Mouse (Mus musculus) midbrain, embryonic 15.5 days (tissue): Measurements from ENCODE around the gene Pcx. TPM values are rescaled to one million over a fixed set of nuclear protein-coding genes. Genes with fewer than 3 reads are reported as not detected.
A peak's percentile ranks its signal among the peaks of the same experiment; 100 is the strongest.

Experiments used
- ATAC-seq: fragments of 200-750 bp; cut with Nextera tagmentation; replicated peaks from 2 replicates; pipeline ENCODE4 v1.8.0; 2017; ENCODE audit warnings: moderate TSS enrichment
- H3K27ac ChIP-seq: fragments of 300-500 bp; sonication (generic); 2 replicates; pipeline ENCODE4 v1.5.1; 2015; ENCODE audit warnings: mild to moderate bottlenecking, inconsistent platforms
- H3K27me3 ChIP-seq: fragments of 300-500 bp; sonication (generic); replicated peaks from 2 replicates; pipeline ENCODE4 v1.6.1; 2015; ENCODE audit warnings: inconsistent platforms
- H3K36me3 ChIP-seq: fragments of 300-500 bp; sonication (generic); replicated peaks from 2 replicates; pipeline ENCODE4 v1.6.1; 2015; ENCODE audit warnings: inconsistent platforms
- H3K4me1 ChIP-seq: fragments of 300-500 bp; sonication (generic); 2 replicates; pipeline ENCODE4 v1.6.1; 2015; ENCODE audit warnings: inconsistent platforms
- H3K4me2 ChIP-seq: fragments of 300-500 bp; sonication (generic); 2 replicates; pipeline ENCODE4 v1.6.1; 2015; ENCODE audit warnings: inconsistent platforms, mild to moderate bottlenecking, moderate library complexity
- H3K4me3 ChIP-seq: fragments of 300-500 bp; sonication (generic); 2 replicates; pipeline ENCODE4 v1.5.1; 2015; ENCODE audit warnings: mild to moderate bottlenecking, inconsistent platforms
- H3K9ac ChIP-seq: fragments of 300-500 bp; sonication (generic); 2 replicates; pipeline ENCODE4 v1.6.1; 2015; ENCODE audit warnings: mild to moderate bottlenecking, inconsistent platforms
- H3K9me3 ChIP-seq: fragments of 300-500 bp; sonication (generic); 2 replicates; pipeline ENCODE4 v1.6.1; 2016; ENCODE audit warnings: inconsistent platforms
- WGBS: fragments of 180-500 bp; shearing (Covaris S2); methylation state at CpG from one replicate; pipeline ENCODE4 v1.1.7; 2015; ENCODE audit warnings: mixed read lengths; 5-methylcytosine and 5-hydroxymethylcytosine counted together
- polyA plus RNA-seq: library from polyadenylated mRNA; unstranded; fragments of >200 nt; fragmentation: Nextera tagmentation; extraction: Ambion mirVana; gene quantifications from 2 replicates; pipeline ENCODE4 v1.2.1, GENCODE M21; 2015

Gene Pcx
- polyA plus RNA-seq, 1 experiment from 2014 or later, result 26.6 TPM

DNA sequence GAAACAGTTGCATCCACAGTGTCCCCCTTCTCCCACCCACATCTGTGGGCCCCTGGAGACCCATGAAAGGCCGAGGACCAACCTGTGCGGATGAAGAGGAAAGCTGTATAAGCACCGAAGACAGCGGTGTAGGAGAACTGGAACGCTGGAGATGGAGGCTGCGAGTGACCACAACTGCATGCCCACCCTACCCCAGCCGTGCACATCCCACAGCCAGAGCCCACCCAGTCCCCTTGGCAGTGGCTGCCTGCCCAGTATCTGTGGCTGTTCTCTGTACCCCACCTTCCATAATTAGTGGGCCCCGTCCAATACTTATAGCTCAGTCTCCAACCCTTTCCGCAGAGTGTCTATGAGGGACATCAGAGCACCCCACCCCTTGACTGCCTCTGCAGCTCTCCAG lies 113.1 kb downstream of the Pcx start:
- no peak for ATAC-seq
- 97% methylated on average over 9 of the region's 9 CpGs for whole genome bisulfite sequencing
- no peak overlapping the region for H3K9ac ChIP-seq

DNA sequence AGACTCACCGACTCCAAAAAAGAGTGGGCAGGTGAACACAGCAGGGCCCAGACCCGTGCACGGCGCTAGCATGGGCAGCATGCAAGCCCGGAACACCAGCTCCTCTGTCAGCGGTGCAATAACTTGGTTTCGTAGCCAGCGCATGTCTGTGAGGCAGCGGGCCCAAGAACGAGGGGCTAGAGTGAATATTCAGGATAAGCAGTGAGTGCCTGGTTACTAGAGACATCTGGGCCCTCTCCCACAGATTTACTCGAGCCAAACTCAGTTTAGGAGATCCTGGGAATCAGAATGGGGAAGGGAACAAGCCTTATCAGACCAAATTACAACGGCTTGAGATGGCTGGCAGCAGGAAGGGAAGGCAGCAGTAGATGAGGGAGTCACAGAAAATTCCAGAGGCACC lies 113.7 kb downstream of the Pcx start:
- ATAC-seq, result no peak
- Histone ChIP-seq H3K27me3 (no peaks in the 10 kb centered on the region), H3K36me3 (peaks cover 17% of the 10 kb centered on the region), H3K9me3 (no peaks in the 10 kb centered on the region), H3K4me1 (peaks cover 39% of the 10 kb centered on the region), H3K4me2 (0 out of 2 replicates have a peak overlapping the region, but pooled peaks have one; percentile 95), H3K9ac (peak overlapping the region; percentile 82), H3K27ac (no peak overlapping the region), H3K4me3 (peak overlapping the region; percentile 82; the same call in 1 of the 2 replicates)
- WGBS, result 95% methylated on average over 12 of the region's 12 CpGs

More for the DNA sequence above, 113.1 kb downstream of the Pcx start:
- H3K4me1 ChIP-seq, result peaks cover 33% of the 10 kb centered on the region
- no peak overlapping the region for H3K4me3 ChIP-seq
- H3K27ac ChIP-seq, result no peak overlapping the region
- no peak overlapping the region for H3K4me2 ChIP-seq
- H3K36me3 ChIP-seq, result peaks cover 17% of the 10 kb centered on the region
- no peaks in the 10 kb centered on the region for H3K27me3 ChIP-seq
- no peaks in the 10 kb centered on the region for H3K9me3 ChIP-seq

DNA sequence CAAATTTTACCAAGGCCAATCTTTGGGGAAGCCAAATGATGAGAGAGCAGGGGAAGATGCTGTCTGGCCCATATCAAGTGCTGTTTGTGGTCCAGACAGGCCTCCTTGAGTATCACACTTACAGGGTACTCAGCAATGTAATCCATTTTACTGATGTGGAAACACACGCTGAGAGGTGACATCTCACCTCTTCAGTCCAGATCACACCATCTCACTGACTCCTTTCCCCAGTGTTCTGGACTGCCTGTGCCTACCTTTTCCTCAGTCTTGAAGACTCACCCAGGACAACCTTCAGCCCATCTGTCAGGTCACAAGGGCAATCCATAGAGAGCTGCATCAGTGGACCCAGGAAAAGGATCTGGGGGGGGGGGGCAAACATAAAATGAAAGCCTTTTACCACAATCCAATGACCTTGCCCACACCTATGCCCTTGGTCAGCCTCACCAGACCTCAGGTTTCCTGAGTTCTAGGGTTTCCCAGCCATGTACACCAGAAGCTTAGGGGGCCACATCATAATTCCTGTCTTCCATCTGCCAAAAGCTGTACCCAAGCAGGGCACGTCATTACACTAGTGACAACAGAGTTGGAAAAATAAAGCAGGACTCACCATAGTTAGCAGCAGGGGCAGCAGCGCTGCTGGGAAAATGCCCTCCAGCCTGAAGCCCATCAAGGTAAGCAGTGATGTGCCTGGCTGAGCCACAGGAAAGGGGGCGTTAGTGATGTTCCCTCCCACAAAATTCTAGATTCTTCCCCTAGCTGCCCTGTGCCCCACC lies 114.3 kb downstream of the Pcx start:
- 24% methylated on average over 4 of the region's 4 CpGs for WGBS
- H3K9ac ChIP-seq, result peak overlapping the region; percentile 82
- peaks cover 43% of the 10 kb centered on the region for H3K4me1 ChIP-seq
- no peaks in the 10 kb centered on the region for H3K9me3 ChIP-seq
- peaks cover 17% of the 10 kb centered on the region for H3K36me3 ChIP-seq
- ATAC-seq, result peak; percentile 4; the same call in 1 of the 2 replicates
- H3K4me3 ChIP-seq, result peak overlapping the region; percentile 82
- no peaks in the 10 kb centered on the region for H3K27me3 ChIP-seq
- H3K4me2 ChIP-seq, result peak overlapping the region; percentile 95
- H3K27ac ChIP-seq, result peak overlapping the region; percentile 92

DNA sequence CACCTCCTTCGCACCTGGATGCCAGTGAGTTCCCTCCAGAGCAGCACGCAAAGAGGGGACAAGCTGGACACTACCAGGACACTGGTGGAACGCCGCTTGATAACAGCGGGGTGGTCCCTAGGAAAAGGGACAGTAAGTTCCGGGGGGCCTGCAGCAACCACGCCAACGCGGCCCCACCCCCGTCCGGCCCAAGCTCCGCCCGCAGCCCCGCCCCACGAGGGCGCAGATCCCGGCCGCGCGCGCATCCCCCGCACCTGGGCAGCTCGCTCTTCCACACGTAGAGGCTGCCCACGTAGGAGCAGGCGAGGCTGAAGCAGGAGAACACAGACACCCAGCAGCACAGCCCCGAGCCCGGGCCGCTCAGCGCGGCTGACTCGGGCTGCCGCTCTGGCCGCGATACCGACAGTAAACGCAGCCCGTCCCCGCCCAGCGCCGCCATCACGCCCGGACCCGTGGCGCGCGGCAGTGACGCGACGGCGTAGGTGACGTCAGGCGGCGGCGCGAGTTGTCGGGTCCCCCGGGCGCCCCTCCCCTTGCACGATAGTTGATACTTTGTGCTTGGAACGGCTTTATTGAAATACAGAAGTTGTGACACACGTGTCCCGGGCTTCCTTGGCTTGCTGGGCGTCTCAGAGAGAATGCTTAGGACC lies 115.0 kb downstream of the Pcx start, which contains the start of gene Rce1:
Gene Rce1, minus strand, starts transcription at position 463 of the 650 bp plus-strand sequence.
- under 1% methylated on average over 64 of the region's 64 CpGs for WGBS
- peaks cover 17% of the 10 kb centered on the region for H3K36me3 ChIP-seq
- peak within 1 kb of the TSS; percentile 82 for H3K9ac ChIP-seq
- no peaks in the 10 kb centered on the region for H3K27me3 ChIP-seq
- H3K27ac ChIP-seq, result peak within 1 kb of the TSS; percentile 92
- no peaks in the 10 kb centered on the region for H3K9me3 ChIP-seq
- peak within 1 kb of the TSS; percentile 82 for H3K4me3 ChIP-seq
- peak; percentile 89 for ATAC-seq
- peaks cover 43% of the 10 kb centered on the region for H3K4me1 ChIP-seq
- peak within 1 kb of the TSS; percentile 95 for H3K4me2 ChIP-seq

DNA sequence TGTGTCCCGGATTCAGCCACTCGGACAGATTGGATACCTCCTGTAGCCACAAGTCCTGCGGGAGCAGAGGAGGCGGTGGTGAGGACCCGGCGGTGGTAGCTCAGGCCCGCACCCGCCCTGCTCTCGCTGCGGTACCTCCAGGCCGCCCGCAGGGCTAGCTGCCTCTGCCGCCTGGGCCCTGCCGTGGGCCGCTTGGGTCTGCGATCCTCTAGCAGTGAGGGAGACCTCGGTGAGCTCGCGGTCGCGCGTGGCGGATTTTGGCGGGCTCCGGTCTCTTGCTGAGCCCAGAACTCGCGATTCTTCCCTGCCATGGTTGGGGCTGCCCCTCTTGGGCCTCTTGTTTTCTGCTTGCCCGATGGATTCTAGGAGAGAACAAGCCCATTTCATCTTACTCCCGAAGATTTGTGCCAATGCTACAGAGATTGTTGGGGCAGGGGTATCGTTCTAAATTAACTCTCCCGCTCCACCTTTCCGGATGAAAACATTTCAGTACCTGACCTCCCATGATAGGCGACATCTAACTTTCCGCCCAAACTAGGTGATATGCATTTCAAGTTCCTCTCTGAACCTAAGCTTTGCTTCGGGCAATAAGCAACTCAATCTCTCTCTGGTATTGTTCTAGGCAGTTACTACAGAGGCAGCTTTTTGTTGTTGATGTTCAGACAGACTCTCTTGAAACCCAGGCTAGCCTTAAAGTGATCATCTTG lies 115.7 kb downstream of the Pcx start:
- peak overlapping the region; percentile 95 for H3K4me2 ChIP-seq
- peak overlapping the region; percentile 82 for H3K4me3 ChIP-seq
- peaks cover 17% of the 10 kb centered on the region for H3K36me3 ChIP-seq
- peak overlapping the region; percentile 82 for H3K9ac ChIP-seq
- ATAC-seq, result peak; percentile 62
- WGBS, result 2% methylated on average over 35 of the region's 35 CpGs
- peaks cover 43% of the 10 kb centered on the region for H3K4me1 ChIP-seq
- H3K27me3 ChIP-seq, result no peaks in the 10 kb centered on the region
- peak overlapping the region; percentile 92 for H3K27ac ChIP-seq
- no peaks in the 10 kb centered on the region for H3K9me3 ChIP-seq

DNA sequence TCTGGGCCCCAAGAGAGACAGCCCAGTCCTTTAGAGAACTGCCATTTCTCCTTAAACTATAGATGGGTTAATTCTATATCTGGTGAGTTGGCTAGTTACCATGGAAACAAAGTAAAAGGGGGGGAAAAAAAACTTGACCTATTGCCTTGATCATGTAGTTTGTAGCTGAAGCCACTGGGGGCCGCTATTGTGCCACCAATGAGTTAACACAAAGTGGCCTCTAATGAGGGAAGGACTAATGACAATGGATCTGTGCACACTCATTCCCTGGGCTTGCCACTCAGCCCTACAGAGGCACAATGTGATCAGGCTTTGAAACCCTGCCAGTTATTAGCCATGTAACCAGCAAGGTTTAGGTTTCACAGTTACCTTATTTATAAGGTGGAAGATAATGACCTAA lies 118.5 kb downstream of the Pcx start:
- no peaks in the 10 kb centered on the region for H3K27me3 ChIP-seq
- H3K4me3 ChIP-seq, result no peak overlapping the region
- peak overlapping the region; percentile 41 for H3K9ac ChIP-seq
- no peak overlapping the region for H3K4me2 ChIP-seq
- H3K27ac ChIP-seq, result peak overlapping the region; percentile 68
- H3K9me3 ChIP-seq, result no peaks in the 10 kb centered on the region
- no peak for ATAC-seq
- H3K4me1 ChIP-seq, result peaks cover 43% of the 10 kb centered on the region
- H3K36me3 ChIP-seq, result 0 out of 2 replicates have a peak, but pooled peaks cover 3% of the 10 kb centered on the region
- WGBS, result 0% methylated on average over 1 of the region's 1 CpGs

DNA sequence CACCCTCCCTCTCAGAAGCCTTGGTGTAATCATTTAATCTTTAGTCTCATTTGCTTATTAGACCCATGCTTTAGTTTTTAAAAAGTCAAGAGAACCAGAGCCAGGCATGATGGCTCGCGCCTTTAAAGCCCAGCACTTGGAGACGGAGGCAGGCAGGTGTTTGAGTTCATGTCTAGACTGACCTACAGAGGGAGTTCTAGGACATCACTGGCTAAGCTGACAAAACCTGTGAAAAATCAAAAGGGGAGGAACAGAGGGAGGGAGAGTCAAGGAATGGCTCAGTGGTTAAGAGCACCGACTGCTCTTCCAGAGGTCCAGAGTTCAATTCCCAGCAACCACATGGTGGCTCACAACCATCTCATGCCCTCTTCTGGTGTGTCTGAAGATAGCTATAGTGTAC lies 125.7 kb downstream of the Pcx start:
- H3K27ac ChIP-seq, result no peak overlapping the region
- ATAC-seq, result no peak
- no peaks in the 10 kb centered on the region for H3K27me3 ChIP-seq
- no peaks in the 10 kb centered on the region for H3K9me3 ChIP-seq
- WGBS, result 66% methylated on average over 4 of the region's 4 CpGs
- H3K36me3 ChIP-seq, result no peaks in the 10 kb centered on the region
- H3K9ac ChIP-seq, result no peak overlapping the region
- H3K4me3 ChIP-seq, result no peak overlapping the region
- H3K4me1 ChIP-seq, result no peaks in the 10 kb centered on the region
- no peak overlapping the region for H3K4me2 ChIP-seq

DNA sequence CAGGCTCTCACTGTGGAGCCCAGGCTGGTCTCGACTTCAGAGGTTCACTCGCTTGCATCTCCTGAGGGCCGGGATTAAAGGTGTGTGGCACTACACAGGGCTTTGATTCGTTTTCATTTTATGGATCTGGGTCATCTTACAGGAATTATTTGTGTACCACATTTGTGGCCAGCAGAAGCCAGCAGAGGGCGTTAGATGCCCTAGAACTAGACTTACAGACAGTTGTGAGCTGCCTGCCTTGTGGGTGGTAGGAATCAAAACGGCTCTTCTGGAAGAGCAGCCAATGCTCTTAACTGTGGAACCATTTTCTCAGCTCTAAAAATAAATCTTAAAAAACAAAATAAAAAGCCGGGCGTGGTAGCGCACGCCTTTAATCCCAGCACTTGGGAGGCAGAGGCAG lies 134.0 kb downstream of the Pcx start:
- no peak overlapping the region for H3K4me3 ChIP-seq
- WGBS, result 46% methylated on average over 10 of the region's 10 CpGs
- no peak overlapping the region for H3K9ac ChIP-seq
- H3K4me2 ChIP-seq, result no peak overlapping the region
- no peaks in the 10 kb centered on the region for H3K27me3 ChIP-seq
- H3K27ac ChIP-seq, result no peak overlapping the region
- H3K9me3 ChIP-seq, result no peaks in the 10 kb centered on the region
- no peaks in the 10 kb centered on the region for H3K36me3 ChIP-seq
- no peaks in the 10 kb centered on the region for H3K4me1 ChIP-seq
- no peak for ATAC-seq

DNA sequence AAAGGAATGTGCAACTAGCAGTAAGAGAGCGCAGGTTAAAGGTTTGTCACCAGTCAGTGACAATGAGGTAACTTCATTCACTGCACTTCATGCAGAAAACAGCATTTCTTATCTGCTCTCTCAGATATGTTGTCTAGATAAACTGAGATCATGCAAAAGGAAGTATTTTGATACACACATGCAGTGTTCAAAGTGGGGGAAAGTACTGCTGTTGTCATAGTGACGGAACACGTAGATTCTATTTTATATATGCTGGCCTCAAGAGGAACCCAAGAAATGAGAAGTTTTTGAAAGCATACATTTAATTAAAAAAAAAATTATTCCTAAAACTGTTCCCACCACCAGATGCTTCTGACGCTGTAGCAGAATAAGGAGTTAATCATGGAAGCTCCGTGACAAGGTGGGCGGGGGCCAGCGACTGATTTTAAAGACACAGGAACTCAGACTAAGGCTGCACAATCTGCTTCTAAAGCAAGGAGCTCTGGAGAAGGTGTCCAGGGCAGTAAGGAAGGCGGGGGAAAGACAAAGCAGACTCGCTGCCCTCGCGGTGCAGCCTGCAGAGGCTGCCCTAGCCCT lies 136.7 kb downstream of the Pcx start:
- WGBS, result 62% methylated on average over 11 of the region's 11 CpGs

DNA sequence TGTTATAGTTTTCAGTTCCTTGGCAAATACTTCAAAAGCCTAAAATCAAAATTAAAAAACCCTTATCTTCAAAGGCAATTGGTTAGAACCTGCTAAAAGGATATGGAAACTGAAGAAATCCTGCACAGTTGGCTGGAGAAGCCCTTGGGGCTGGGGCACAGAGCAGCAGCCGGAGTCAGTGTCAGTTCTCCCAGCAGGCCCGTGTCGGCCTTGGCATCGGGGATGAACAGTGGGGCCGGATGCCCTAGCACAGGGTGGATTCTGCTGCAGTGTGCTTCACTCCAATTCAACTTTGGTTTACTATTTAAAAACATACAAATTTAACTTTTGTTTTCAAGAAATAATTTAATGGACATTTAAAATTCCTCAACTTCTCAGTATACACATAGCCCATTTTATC lies 147.9 kb downstream of the Pcx start:
- Histone ChIP-seq H3K4me3 (no peak overlapping the region), H3K4me2 (no peak overlapping the region), H3K36me3 (no peaks in the 10 kb centered on the region), H3K4me1 (no peaks in the 10 kb centered on the region), H3K27ac (no peak overlapping the region), H3K27me3 (no peaks in the 10 kb centered on the region), H3K9ac (no peak overlapping the region), H3K9me3 (no peaks in the 10 kb centered on the region)
- no peak for ATAC-seq
- WGBS, result 88% methylated on average over 5 of the region's 5 CpGs

More for the DNA sequence above, 136.7 kb downstream of the Pcx start:
- ATAC-seq, result no peak
- H3K9ac ChIP-seq, result no peak overlapping the region
- no peaks in the 10 kb centered on the region for H3K9me3 ChIP-seq
- H3K36me3 ChIP-seq, result no peaks in the 10 kb centered on the region
- H3K4me1 ChIP-seq, result no peaks in the 10 kb centered on the region
- H3K4me2 ChIP-seq, result no peak overlapping the region
- H3K27me3 ChIP-seq, result no peaks in the 10 kb centered on the region
- H3K27ac ChIP-seq, result no peak overlapping the region
- no peak overlapping the region for H3K4me3 ChIP-seq

DNA sequence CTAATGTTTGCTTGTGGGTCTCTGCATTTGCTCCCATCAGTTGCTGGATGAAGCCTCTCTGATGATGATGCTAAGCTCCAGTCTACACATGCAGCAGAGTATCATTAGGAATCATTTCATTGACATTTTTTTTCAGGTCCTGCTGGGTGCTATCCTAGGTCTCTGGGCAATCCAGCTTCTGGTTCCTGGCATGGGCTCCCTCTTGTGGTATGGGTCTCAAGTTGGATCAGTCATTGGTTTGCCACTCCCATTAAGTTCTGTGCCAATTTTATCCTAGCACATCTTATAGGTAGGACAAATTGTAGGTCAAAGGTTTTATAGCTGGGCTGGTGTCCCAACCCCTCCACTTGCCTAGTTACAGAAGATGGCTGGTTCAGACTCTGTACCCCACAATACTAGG lies 156.5 kb downstream of the Pcx start:
- H3K36me3 ChIP-seq, result no peaks in the 10 kb centered on the region
- no peaks in the 10 kb centered on the region for H3K4me1 ChIP-seq
- H3K4me3 ChIP-seq, result no peak overlapping the region
- H3K9ac ChIP-seq, result no peak overlapping the region
- ATAC-seq, result no peak
- H3K27me3 ChIP-seq, result no peaks in the 10 kb centered on the region
- no peaks in the 10 kb centered on the region for H3K9me3 ChIP-seq
- H3K4me2 ChIP-seq, result no peak overlapping the region
- H3K27ac ChIP-seq, result no peak overlapping the region

DNA sequence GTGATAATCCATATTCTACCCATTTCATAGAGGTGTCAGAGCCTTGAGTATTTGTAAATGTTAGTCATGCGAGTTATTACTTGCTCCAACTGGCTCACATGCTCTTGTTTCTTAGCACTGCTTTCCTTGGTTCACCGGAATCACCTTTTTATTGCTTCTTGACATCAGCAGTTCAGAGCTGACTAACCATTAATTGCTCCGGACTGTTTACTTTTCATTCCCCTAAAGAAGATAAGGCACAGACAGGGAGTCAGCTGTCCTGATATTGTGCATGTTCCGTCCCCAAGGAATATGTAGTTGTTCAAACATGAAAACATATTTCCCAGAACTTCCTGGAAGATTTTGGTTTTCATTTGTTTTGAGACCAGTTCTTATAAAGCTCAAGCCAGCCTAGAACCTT lies 160.5 kb downstream of the Pcx start:
- no peaks in the 10 kb centered on the region for H3K4me1 ChIP-seq
- H3K27me3 ChIP-seq, result no peaks in the 10 kb centered on the region
- H3K4me3 ChIP-seq, result no peak overlapping the region
- no peak overlapping the region for H3K4me2 ChIP-seq
- H3K9ac ChIP-seq, result no peak overlapping the region
- ATAC-seq, result no peak
- 92% methylated on average over 4 of the region's 4 CpGs for WGBS
- H3K9me3 ChIP-seq, result no peaks in the 10 kb centered on the region
- H3K27ac ChIP-seq, result no peak overlapping the region
- H3K36me3 ChIP-seq, result no peaks in the 10 kb centered on the region
